Mouse (Mus musculus): Measurements from ENCODE around the gene Cyb561d1.

Cyb561d1 gene

GRCm38 (mm10) chr3:108167499-108167898 is 33.5 kb downstream of the Cyb561d1 start:
- DNase-seq (ENCODE audit: low spot score) = peak; percentile 41

GRCm38 (mm10) chr3:108166486-108167211 is 34.4 kb downstream of the Cyb561d1 start:
- DNase-seq (ENCODE audit: low spot score) = peak; percentile 76

GRCm38 (mm10) chr3:108165532-108166315 is 35.3 kb downstream of the Cyb561d1 start:
- DNase-seq (ENCODE audit: low spot score) = peak; percentile 71

- peak; percentile 91 for DNase-seq (ENCODE audit: low spot score)
Measured at GRCm38 (mm10) chr3:108164807-108165206, 36.2 kb downstream of the Cyb561d1 start.

GRCm38 (mm10) chr3:108164091-108164490 is 36.9 kb downstream of the Cyb561d1 start:
- DNase-seq (ENCODE audit: low spot score) = no peak

- DNase-seq (ENCODE audit: low spot score) = no peak
Measured at GRCm38 (mm10) chr3:108158383-108159037, 42.5 kb downstream of the Cyb561d1 start.

GRCm38 (mm10) chr3:108154656-108155055 is 46.4 kb downstream of the Cyb561d1 start, which contains the start of gene Gpr61:
Gene Gpr61, minus strand, starts transcription at chr3:108154882.
- DNase-seq (ENCODE audit: low spot score) = no peak

GRCm38 (mm10) chr3:108152290-108152689 is 48.7 kb downstream of the Cyb561d1 start:
- DNase-seq (ENCODE audit: low spot score) = no peak

- DNase-seq (ENCODE audit: low spot score) = peak; percentile 93
Measured at GRCm38 (mm10) chr3:108147386-108148235, 53.4 kb downstream of the Cyb561d1 start.

GRCm38 (mm10) chr3:108146671-108147070 is 54.3 kb downstream of the Cyb561d1 start:
- no peak for DNase-seq (ENCODE audit: low spot score)
